Mouse (Mus musculus) right cerebral cortex, adult 2 months (tissue): ENCODE results near the gene Jade3.

Experiments used
- DNase-seq, 2 experiments: peaks; one replicate each; pipeline ENCODE4 v3.0.0; 2021 to 2022; ENCODE audit warnings: low spot score in 2 of 2

The Jade3 gene

DNA sequence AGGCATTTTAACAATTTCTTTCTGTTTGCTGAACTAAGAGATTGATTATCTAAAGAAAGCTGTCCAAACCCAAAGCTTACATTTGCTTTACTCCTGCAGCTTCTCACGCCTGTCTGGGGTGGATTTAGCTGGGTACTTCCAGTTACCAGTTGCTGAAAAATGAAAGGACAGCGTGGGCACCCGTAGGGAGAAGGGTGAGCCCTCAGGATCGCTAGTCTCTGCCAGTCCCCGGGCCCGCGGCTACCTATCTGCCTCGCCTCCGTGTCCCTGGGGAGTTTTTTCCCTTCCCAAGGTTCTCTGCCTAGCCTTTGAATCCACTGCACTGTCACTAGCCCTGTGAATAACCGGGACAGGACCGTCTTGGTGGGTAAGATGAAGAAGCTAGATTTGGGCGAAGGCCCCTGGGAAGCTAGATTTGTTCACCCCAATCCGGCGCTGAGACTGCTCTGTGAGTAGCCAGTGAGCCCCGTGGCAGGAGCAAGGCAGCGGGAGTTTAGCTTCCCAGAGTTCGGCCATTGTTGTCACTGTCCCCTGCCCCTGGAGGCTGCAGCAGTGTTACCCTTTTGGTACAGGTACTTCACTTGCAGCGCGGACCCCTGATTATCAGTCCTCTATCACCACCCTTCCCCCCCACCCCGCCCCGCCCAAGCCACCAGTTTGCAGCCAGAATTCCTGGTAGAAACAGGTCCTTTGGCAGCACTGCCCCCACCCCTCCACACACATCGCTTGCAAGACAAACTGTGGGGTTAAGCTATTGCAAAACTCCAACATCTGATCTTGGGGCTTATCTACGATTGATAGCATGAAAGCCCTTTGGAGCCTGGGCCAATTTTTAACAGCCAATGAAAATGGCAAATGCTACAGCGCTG is 122.8 kb downstream of the Jade3 start:
- peak; percentile 8 to 11 for DNase-seq

DNA sequence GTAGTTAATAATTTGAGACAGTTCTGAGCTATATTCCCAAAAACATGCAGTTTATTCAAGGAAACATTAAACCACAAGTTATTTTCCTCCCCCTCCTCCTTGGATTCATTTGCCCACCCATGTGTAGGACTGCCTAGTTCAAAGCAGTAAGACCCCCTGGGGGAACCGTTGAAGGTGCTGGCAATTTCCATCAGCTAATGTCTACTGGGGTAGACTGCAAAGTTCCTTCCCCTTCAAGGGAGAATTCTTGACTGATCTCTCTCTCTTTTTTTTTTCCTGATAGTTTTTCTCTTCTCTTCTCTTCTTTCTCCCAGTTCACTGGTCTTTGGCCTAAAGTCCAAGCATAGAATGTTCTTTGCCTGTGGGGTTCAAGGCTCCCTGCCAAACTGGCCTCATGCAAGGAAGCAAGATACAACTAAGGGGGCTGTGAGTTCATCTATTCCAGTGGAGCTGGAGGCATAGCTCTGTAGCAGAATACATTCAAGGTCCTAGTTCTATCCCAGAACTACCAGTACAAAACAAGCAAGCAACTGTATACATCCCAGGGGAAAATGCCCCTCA is 123.5 kb downstream of the Jade3 start:
- no peak for DNase-seq

DNA sequence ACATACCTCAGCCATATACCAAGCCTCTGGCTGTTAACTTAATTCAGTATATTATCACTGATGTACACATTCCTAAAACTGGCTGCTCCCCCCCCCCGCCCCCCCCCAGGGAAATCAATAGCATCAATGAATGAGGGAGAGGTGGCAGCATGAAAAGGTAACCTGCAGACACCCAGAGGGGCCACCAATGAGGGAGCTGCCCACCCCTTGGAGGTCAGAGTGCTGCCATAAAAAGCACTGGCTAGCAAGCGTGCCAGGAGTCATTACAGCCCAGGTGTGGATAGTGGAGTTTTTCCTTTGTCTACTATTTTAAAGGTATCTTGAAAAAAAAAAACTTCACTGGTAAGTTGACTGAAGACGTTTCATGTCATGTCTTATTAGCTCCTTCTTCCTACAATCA is 124.0 kb downstream of the Jade3 start, which contains the start of gene Rgn:
Gene Rgn, plus strand, starts transcription at position 256 of the 400 bp plus-strand sequence.
- no peak for DNase-seq

DNA sequence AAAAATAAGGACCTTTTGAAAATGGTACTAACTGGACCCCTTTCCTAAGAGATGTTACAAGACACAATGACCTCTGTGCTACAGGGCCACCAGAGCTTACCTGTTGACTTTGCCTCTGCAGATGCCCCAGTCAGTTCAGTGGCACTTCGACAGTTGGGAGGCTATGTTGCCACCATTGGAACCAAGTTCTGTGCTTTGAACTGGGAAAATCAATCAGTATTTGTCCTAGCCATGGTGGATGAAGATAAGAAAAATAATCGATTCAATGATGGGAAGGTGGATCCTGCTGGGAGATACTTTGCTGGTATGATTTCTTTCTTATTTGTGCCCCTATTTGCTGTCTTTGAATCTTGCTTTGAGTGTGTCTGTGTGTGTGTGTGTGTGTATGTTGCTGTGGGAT is 126.7 kb downstream of the Jade3 start:
- no peak for DNase-seq

DNA sequence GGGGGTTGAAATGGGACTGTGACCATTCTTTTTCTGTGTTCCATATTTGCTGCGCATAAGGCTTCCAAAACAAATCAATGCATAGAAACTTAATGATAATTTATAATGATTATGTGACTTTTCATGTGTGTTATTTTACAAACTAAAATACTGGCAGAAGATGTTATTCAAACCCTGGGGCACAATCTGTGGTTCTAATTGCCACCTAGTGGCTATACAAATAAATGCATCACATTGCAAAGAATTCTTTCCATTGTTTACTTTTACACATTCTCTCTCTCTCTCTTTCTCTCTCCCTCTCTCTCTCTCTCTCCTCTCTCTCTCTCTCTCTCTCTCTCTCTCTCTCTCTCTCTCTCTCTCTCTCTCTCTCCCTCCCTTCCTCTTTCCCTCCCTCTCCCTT is 136.4 kb downstream of the Jade3 start:
- DNase-seq, result no peak

DNA sequence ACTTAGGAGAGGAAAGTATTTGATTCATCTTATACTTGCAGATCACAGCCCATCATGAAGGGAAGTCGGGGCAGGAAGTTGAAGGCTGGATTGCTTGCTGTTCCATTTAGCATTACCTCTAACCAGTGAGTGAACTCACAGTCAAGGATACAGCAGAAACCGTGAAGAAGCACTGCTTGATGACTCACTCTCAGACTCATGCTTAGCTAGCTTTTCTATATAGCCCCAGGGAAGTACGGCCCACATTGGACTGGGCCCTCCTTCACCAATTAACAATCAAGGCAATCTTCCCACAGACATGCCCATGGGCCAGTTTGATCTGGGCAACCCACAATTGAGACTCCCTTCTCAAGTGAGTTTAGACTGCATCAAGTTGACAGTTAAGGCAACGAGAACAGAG is 138.5 kb downstream of the Jade3 start:
- no peak for DNase-seq
